Mouse (Mus musculus): ENCODE measurements around the gene Wfdc17.

DNA sequence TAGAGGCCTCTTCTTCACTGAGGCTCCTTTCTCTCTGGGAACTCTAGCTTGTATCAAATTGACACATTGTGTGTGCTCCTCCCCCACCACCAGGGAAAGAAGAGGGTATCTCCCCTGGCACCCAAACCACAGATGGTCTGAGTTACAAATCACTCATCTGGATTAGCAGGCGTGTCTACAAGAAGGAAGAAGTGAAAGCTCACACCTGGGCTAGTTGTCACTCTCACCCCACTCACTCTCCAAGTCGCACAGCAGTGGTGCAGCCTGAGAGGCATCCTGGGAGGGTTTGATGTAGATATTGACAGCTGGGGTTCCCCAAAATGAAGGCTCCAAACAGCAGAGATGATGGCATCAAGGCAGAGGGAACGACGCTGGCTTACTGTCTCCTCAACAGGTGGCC lies 42.4 kb downstream of the Wfdc17 start:
- no peak for TF ChIP-seq CTCF (IDR thresholded peaks at IDR 0.05; ENCODE audit: low read depth)
- TF ChIP-seq EP300 (IDR thresholded peaks at IDR 0.05; ENCODE audit: low read depth), result no peak
